Mouse (Mus musculus) stomach, embryonic 14.5 days (tissue): ENCODE results near the gene Zfyve1. TPM values are rescaled to one million over a fixed set of nuclear protein-coding genes. Genes with fewer than 3 reads are reported as not detected.

ENCODE experiments used
- ATAC-seq: fragments of 200-750 bp; cut with Nextera tagmentation; 2 replicates; pipeline ENCODE4 v1.8.0; 2017; ENCODE audit warnings: low read depth, moderate TSS enrichment; ENCODE audit not compliant: insufficient number of reproducible peaks, insufficient read depth, low FRiP score
- H3K27ac ChIP-seq: fragments of 300-500 bp; sonication (generic); 2 replicates; pipeline ENCODE4 v1.5.1; 2014; ENCODE audit warnings: mild to moderate bottlenecking, low read length, moderate library complexity, mixed read lengths
- H3K27me3 ChIP-seq: fragments of 300-500 bp; sonication (generic); 2 replicates; pipeline ENCODE4 v1.6.1; 2014; ENCODE audit warnings: low read length, control low read depth, mixed read lengths; ENCODE audit not compliant: control insufficient read depth, insufficient read depth
- H3K36me3 ChIP-seq: fragments of 300-500 bp; sonication (generic); 2 replicates; pipeline ENCODE4 v1.6.1; 2014; ENCODE audit warnings: mild to moderate bottlenecking, control low read depth, low read length, moderate library complexity, mixed read lengths; ENCODE audit not compliant: control insufficient read depth, insufficient read depth
- H3K4me1 ChIP-seq: fragments of 300-500 bp; sonication (generic); 2 replicates; pipeline ENCODE4 v1.6.1; 2014; ENCODE audit warnings: low read length, control low read depth, mixed read lengths; ENCODE audit not compliant: control insufficient read depth, insufficient read depth
- H3K4me2 ChIP-seq: fragments of 300-500 bp; sonication (generic); replicated peaks from 2 replicates; pipeline ENCODE4 v1.6.1; 2014; ENCODE audit warnings: low read depth, low read length, control low read depth
- H3K4me3 ChIP-seq: fragments of 300-500 bp; sonication (generic); 2 replicates; pipeline ENCODE4 v1.5.1; 2014; ENCODE audit warnings: low read depth, low read length, control low read depth
- H3K9ac ChIP-seq: fragments of 300-500 bp; sonication (generic); replicated peaks from 2 replicates; pipeline ENCODE4 v1.6.1; 2014; ENCODE audit warnings: low read depth, mild to moderate bottlenecking, control low read depth, low read length, moderate library complexity, mixed read lengths
- H3K9me3 ChIP-seq: fragments of 300-500 bp; sonication (generic); 2 replicates; pipeline ENCODE4 v1.6.1; 2016; ENCODE audit warnings: low read depth, low read length, control low read depth; ENCODE audit not compliant: control insufficient read depth
- WGBS: fragments of 180-500 bp; shearing (Covaris S2); extraction: QIAGEN DNeasy Blood & Tissue Kit; methylation state at CpG from one replicate; pipeline ENCODE4 v1.1.7; 2014; 5-methylcytosine and 5-hydroxymethylcytosine counted together
- polyA plus RNA-seq: library from polyadenylated mRNA; unstranded; fragments of >200 nt; fragmentation: Nextera tagmentation; extraction: Ambion mirVana; gene quantifications from 2 replicates; pipeline ENCODE4 v1.2.1, GENCODE M21; 2014

Zfyve1 gene
- polyA plus RNA-seq, 1 experiment from 2014 or later = 15.9 TPM

GRCm38 (mm10) chr12:83544791-83545190, 52.2 kb downstream of the Zfyve1 start:
- ATAC-seq = no peak
- H3K4me2 ChIP-seq = no peak overlapping the region
- H3K4me3 ChIP-seq = no peak overlapping the region
- no peak overlapping the region for H3K27ac ChIP-seq
- peaks cover 30% of the 10 kb centered on the region for H3K36me3 ChIP-seq
- H3K9ac ChIP-seq = no peak overlapping the region
- H3K9me3 ChIP-seq = no peaks in the 10 kb centered on the region
- H3K27me3 ChIP-seq = no peaks in the 10 kb centered on the region
- H3K4me1 ChIP-seq = no peaks in the 10 kb centered on the region

- H3K4me2 ChIP-seq = no peak overlapping the region
- H3K9me3 ChIP-seq = no peaks in the 10 kb centered on the region
- no peak for ATAC-seq
- H3K27me3 ChIP-seq = no peaks in the 10 kb centered on the region
- H3K36me3 ChIP-seq = peaks cover 27% of the 10 kb centered on the region
- H3K4me3 ChIP-seq = no peak overlapping the region
- H3K4me1 ChIP-seq = no peaks in the 10 kb centered on the region
- 77% methylated on average over 7 of the region's 7 CpGs for WGBS
- no peak overlapping the region for H3K9ac ChIP-seq
- no peak overlapping the region for H3K27ac ChIP-seq
Observed at GRCm38 (mm10) chr12:83543997-83544396, 53.0 kb downstream of the Zfyve1 start.

GRCm38 (mm10) chr12:83536039-83536438, 61.0 kb downstream of the Zfyve1 start:
- Histone ChIP-seq H3K9ac (no peak overlapping the region), H3K36me3 (peaks cover 28% of the 10 kb centered on the region), H3K27me3 (no peaks in the 10 kb centered on the region), H3K4me1 (no peaks in the 10 kb centered on the region), H3K27ac (no peak overlapping the region), H3K9me3 (no peaks in the 10 kb centered on the region), H3K4me2 (no peak overlapping the region), H3K4me3 (no peak overlapping the region)
- WGBS = 40% methylated on average over 9 of the region's 9 CpGs
- no peak; the same call in 1 of the 2 replicates for ATAC-seq

GRCm38 (mm10) chr12:83535428-83535827, 61.6 kb downstream of the Zfyve1 start:
- H3K4me1 ChIP-seq = no peaks in the 10 kb centered on the region
- H3K4me3 ChIP-seq = no peak overlapping the region
- ATAC-seq = no peak
- H3K27ac ChIP-seq = no peak overlapping the region
- peaks cover 25% of the 10 kb centered on the region for H3K36me3 ChIP-seq
- no peak overlapping the region for H3K9ac ChIP-seq
- no peaks in the 10 kb centered on the region for H3K9me3 ChIP-seq
- no peak overlapping the region for H3K4me2 ChIP-seq
- H3K27me3 ChIP-seq = no peaks in the 10 kb centered on the region
- 79% methylated on average over 11 of the region's 11 CpGs for WGBS

GRCm38 (mm10) chr12:83534190-83534589, 62.8 kb downstream of the Zfyve1 start:
- Histone ChIP-seq H3K9me3 (no peaks in the 10 kb centered on the region), H3K4me2 (no peak overlapping the region), H3K9ac (no peak overlapping the region), H3K27ac (no peak overlapping the region), H3K27me3 (no peaks in the 10 kb centered on the region), H3K4me1 (no peaks in the 10 kb centered on the region), H3K4me3 (no peak overlapping the region), H3K36me3 (peaks cover 23% of the 10 kb centered on the region)
- WGBS = 78% methylated on average over 3 of the region's 3 CpGs
- no peak for ATAC-seq

- no peaks in the 10 kb centered on the region for H3K27me3 ChIP-seq
- H3K4me3 ChIP-seq = no peak overlapping the region
- no peak for ATAC-seq
- WGBS = 86% methylated on average over 3 of the region's 3 CpGs
- no peak overlapping the region for H3K27ac ChIP-seq
- no peak overlapping the region for H3K4me2 ChIP-seq
- peaks cover 23% of the 10 kb centered on the region for H3K36me3 ChIP-seq
- no peaks in the 10 kb centered on the region for H3K4me1 ChIP-seq
- H3K9ac ChIP-seq = no peak overlapping the region
- H3K9me3 ChIP-seq = no peaks in the 10 kb centered on the region
Observed at GRCm38 (mm10) chr12:83532966-83533365, 64.1 kb downstream of the Zfyve1 start.

- H3K4me1 ChIP-seq = no peaks in the 10 kb centered on the region
- no peak overlapping the region for H3K4me3 ChIP-seq
- H3K27ac ChIP-seq = no peak overlapping the region
- no peaks in the 10 kb centered on the region for H3K27me3 ChIP-seq
- no peaks in the 10 kb centered on the region for H3K9me3 ChIP-seq
- H3K9ac ChIP-seq = no peak overlapping the region
- ATAC-seq = no peak
- 87% methylated on average over 6 of the region's 6 CpGs for WGBS
- H3K36me3 ChIP-seq = peaks cover 19% of the 10 kb centered on the region
- no peak overlapping the region for H3K4me2 ChIP-seq
Observed at GRCm38 (mm10) chr12:83531992-83532391, 65.0 kb downstream of the Zfyve1 start.

GRCm38 (mm10) chr12:83528665-83529064, 68.4 kb downstream of the Zfyve1 start:
- peaks cover 6% of the 10 kb centered on the region; the same call in 1 of the 2 replicates for H3K36me3 ChIP-seq
- H3K9ac ChIP-seq = no peak overlapping the region
- no peak overlapping the region for H3K27ac ChIP-seq
- no peaks in the 10 kb centered on the region for H3K27me3 ChIP-seq
- WGBS = 88% methylated on average over 5 of the region's 5 CpGs
- no peaks in the 10 kb centered on the region for H3K9me3 ChIP-seq
- no peaks in the 10 kb centered on the region for H3K4me1 ChIP-seq
- H3K4me2 ChIP-seq = no peak overlapping the region
- no peak for ATAC-seq
- no peak overlapping the region for H3K4me3 ChIP-seq

- Histone ChIP-seq H3K4me1 (no peaks in the 10 kb centered on the region), H3K27me3 (no peaks in the 10 kb centered on the region), H3K36me3 (peaks cover 6% of the 10 kb centered on the region; the same call in 1 of the 2 replicates), H3K4me2 (no peak overlapping the region), H3K4me3 (no peak overlapping the region), H3K9ac (no peak overlapping the region), H3K27ac (no peak overlapping the region), H3K9me3 (no peaks in the 10 kb centered on the region)
- ATAC-seq = no peak
- 59% methylated on average over 6 of the region's 6 CpGs for WGBS
Observed at GRCm38 (mm10) chr12:83527816-83528215, 69.2 kb downstream of the Zfyve1 start.
